Mouse (Mus musculus) adrenal gland (tissue): ENCODE measurements around the gene Syngr4.
"Not testable (repeated sequence)": the region's sequence is repeated elsewhere in the genome, so short reads cannot be mapped to it uniquely, and the experiment has no call there.

Source experiments
- intact Hi-C: fragments of 180-260 bp; cut with DNase I; formaldehyde crosslinking; loops from one replicate; pipeline ENCODE4 v1.15.1; 2025

Gene Syngr4

DNA sequence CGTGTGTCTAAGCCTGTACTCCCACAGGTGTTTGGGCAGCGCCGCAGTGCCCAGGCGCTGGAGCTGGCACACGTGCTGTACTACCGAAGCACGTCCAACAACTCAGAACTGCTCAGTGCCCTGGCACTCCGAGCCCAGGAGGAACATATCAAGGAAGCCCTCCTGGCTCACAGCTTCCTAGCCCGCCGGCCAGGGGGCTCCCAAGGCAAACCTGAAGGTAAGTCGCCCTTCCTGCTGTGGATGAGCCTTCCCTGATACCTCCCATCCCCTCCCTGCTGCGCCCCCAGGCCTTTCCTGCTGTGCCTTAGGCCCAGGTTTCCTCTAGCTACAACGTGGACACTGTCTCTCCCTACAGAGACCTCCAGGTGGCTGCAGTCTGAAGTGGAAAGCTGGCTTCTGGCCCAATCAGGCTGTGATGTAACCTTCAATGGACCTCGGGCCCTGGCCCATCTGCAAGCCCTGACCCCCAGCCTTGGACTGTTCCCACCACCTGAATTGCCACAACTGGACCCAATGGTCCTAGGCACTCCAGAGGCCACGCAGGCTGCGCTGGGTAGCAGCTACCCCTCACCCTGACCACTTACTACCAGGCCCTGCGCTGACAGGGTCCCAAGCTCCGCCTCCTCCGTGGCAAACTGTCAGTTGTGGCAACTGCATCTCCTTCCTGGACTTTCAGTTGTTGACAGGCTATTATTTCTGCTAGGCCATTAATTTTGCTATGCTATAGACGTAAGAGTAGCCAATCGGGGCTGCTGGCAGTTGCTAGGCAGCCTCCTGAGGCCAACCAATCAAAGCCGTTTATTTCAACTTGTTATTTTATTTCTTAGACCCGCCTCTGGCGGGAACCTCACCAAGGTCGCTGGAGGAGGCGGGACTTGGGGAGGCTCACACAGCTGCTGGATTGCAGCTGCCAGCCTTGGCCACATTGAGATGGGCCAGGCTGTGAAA is 19.8 kb upstream of the Syngr4 start:
- intact Hi-C loops = no loop called here

DNA sequence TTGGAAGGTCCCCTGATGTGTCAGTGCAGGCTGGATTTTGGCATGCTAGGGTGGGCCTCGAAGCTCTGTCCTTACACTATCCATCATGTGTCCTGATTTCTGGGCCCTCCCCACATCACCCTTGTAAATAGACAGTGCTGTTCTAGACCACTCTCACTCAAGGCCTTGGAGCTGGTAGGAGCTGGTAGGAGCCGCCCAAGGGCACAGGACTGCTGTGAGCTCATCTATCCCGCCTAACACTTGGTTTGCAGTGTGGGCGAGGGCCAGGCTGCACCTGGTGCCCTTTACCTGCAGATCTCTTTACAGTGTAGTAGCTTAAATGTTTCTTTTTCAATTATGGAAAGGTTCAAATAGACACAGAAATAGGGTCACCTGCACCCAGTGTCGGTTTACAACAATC is 18.5 kb upstream of the Syngr4 start:
- intact Hi-C loops = no loop called here

DNA sequence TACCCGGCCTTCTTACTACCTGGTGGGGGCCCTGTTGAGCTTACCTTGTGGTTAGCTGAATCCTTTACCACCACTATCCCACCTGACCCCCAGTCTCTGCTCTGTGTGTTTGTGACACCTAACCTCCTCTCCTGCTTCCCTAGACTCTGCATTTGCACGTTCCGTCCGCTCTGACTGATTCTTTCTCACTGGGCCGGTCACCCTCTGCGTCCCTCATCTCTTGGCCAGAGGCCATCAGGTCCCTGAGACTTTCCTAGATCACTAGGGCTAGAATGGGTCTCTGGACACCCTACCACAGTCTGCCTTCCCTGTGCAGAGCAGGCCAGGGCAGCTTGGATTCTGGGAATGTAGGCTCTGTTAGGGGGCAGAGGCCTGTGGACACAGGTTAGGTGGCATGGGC is 17.6 kb upstream of the Syngr4 start:
- intact Hi-C loops = no loop called here

DNA sequence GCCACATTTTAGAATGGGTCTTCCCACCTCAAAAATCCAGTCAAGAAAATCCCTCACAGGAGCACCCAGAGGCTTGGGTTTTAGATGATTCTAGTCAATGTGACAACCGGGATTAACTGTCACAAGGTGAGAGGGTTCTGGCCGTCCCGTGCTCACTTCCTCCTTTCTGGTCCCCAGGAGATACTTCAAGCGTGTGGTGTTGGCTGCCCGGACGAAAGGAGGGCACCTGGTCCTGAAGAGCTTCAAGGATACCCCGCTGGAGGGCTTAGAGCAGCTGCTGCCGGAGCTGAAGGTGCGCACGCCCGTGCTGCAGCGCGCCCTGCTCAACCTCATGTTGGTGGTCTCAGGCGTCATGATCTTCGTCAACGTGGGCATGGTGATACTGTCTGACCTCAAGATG is 12.6 kb upstream of the Syngr4 start:
- intact Hi-C loops = no loop called here

DNA sequence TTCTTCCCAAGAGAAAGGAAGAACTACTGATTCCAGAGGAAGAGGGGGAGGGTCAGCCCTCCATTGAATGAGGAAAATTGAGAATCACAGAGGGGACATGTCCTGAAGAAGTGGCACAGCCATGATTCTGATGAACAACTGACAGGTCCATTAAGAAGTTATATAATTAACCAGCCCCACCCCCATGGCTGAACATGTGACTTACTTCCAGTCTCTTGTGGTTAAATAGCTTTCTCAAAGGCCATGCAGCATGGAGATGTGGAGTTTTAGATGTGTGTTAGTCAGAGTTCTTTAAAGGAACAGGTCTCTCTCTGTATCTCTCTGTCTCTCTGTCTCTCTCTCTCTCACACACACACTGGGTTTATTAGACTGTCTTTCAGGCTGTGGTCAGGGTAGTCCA is 11.9 kb upstream of the Syngr4 start:
- intact Hi-C loops = no loop called here

DNA sequence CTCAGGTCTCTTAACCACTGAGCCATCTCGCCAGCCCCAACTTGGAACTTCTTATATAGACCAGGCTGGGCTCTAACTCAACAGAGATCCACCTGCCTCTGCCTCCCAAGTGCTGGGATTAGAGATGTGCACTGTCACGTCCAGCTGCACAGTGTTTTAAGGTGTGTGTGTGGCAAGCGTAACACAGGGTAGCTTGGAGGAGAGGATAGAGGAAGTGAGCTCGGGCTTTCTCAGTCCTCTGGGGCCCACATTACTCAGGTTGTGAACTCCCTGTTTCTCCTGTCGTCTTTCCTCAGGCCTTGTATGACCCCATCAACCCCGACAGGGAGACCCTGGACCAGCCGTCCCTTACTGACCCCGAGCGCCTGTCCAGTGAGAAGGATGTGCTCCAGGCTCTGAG is 10.1 kb upstream of the Syngr4 start:
- intact Hi-C loops = no loop called here

DNA sequence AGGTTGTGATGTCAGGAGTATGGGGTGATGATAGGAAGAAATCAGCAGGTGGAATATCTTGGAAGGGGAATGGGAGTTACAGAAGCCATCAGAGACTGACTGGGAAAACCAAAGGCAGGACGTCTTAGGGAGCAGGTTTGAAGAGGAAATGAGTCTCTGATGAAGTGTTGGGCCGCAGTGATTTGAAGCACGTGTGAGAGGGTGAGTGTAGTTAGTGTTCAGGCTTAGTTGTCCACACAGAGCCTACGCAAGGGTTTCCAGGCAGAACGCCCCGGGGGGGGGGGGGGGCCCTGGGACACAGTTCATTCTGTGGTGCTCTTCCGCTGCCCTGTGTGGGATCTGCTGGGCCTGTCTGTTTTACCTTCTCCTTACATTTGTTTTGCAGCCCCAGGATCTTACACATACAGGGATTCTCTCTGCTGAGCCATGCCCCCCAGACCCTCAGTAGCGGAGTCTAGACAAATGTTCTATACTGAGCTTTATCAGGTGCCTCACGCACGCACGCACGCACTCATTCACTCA is 6.0 kb upstream of the Syngr4 start:
- intact Hi-C loops = no loop called here

DNA sequence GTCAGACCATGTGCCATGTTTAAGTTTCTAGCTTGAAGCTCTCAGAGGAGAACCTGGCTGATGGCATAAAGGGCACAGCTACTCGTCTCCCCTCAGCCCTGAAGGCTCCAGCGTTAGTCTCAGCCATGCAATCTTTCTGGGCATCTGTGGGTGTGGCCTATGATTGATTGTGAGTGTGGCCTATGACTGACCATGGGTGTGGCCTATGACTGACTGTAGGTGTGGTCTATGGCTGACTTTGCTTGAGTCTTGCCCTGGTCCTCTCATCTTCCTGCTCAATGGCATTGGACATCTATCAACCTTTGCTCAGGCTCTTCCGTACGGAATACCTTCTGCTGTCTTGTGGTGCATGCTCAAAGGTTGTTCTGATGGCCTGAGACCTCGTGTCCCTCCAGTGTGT is 5.0 kb upstream of the Syngr4 start:
- intact Hi-C loops = no loop called here

DNA sequence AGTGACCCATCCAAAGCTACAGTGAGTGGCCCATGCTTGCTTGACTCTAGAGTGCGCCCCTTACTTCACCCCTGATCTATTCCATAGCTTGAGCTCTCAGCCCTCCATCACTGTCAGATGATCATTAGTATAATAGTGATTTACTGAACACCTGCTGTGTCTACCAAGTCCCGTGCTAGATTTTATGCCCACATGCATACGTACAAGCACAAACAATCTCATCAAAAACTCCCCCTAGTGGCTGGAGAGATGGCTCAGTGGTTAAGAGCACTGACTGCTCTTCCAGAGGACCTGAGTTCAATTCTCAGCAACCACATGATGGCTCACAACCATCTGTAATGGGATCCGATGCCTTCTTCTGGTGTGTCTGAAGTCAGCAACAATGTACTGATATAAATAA is 1.6 kb upstream of the Syngr4 start:
- intact Hi-C loops = not testable (repeated sequence)

DNA sequence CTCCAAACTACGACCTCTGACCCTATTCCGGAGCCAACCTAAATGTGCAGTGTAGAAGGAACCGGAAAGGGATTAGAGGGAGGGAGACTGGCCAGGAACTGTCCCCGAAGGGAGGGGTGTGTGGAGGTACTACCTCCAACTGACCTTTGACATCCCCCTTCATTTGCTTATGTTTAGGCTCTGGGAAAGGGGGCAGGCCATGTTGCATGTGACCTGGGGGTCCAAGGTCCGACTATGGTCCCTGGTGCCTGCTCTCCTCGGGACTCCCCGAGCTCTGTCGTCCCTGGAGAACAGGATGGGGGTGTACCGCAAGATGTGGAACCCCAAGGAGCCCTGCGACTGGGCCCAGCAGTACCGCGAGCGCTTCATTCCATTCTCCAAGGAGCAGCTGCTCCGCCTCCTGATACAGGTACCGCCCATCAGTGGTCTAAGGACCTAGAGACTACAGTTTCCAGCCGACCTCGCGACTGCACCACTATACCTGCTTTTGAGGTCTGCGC is 794 bp upstream of the Syngr4 start:
- intact Hi-C loops = no loop called here

DNA sequence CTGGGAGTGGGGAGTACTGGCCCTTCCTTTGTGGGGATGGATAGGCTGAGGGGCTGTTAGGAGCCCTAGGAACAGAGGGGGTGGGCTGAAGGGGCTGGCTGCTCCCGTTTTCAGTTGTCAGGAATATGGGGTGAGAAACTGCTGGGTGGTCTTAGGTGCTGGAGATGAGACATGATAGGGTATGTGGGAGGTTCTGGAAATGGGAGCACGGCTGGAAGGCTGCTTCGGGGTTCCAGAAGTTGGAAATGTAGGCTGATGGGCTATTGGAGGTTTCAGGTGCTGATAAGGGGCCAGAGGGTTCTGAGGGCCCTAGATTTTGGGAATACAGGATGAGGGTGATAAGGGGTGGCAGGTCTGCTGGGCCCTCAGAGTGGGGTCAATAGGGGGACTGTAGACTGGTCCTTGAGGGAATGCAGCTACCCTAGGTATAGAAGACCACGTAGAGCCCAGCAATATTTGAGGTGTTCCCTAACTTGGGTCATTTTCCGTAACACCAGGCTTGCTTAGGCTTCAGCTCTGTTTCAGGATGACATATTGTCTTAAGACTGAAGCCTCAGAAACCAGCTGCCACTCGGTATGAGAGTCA is 490 bp downstream of the Syngr4 start:
- intact Hi-C loops = no loop called here

DNA sequence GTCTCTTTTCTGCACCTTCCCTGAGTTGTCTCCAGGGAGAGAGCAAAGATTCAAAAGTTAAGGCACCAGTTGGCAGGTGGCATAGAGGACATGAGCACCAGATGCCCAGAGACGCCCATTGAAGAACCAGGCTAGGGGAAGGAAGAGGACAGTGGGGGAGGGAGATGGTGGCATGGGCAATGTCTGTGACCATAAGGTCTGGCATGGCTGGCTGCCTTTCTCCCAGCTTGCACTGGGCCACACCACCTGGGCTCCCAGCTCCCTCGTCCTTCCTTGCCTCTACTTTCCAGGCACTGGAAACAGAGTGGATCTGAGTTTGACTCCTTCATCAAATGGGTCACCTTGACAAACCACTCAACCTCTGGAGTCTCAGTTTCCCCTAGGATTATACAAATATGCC is 3.9 kb downstream of the Syngr4 start:
- intact Hi-C loops = no loop called here

DNA sequence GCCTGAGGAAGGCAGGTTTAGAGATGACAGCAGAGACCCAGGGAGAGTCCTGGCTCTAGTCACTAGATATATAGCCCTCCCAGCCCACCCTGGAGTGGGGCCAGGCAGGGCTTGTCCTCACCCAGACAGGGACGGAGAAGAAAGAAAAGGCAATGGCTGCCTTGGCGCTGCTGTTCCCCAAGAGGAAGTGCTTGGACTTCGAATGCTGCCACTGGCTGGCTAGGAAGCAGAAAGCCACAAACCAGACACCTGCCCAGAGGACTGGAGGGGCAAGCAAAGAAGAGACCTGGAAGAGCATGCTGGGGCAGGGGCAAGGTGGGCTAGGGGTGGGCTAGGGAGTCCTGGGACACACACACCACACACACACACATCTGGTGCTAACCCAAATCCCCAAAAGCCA is 9.3 kb downstream of the Syngr4 start:
- intact Hi-C loops = no loop called here

DNA sequence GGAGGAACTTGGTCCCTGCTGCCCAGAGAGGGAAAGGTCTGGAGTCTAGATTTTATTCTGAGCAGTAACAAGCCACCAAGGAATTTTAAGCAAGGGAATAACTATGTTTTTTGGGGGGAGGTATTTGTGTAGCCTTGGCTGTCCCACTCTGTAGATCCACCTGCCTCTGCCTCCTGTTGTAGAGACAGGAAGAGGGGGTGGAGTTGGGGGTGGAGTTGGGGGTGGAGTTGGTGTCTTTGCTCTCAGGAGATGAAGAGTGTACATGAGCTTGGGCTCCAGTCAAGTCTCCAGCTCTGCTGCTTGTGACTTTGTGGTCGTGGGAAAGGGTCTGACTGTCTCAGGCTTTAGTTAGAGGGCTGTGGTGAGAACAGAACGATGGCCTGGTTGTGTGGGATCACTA is 15.5 kb downstream of the Syngr4 start:
- intact Hi-C loops = no loop called here

DNA sequence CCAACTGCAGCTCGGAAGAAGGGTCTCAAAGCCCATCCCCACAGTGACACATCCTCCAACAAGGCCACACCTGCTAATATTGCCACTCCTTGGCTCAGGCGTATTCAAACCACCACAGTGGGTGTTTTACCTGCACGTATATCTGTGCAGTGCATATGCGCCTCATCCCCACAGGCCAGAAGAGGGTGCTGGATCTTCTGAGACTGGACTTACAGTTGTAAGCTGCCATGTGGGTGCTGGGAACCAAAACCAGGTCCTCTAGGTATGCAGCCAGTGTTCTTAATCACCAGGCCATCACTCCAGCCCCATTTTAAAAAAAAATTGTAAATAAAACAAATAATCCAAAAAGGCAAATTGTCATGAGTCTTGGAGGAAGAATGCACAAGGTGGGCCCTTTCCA is 16.0 kb downstream of the Syngr4 start:
- intact Hi-C loops = no loop called here

DNA sequence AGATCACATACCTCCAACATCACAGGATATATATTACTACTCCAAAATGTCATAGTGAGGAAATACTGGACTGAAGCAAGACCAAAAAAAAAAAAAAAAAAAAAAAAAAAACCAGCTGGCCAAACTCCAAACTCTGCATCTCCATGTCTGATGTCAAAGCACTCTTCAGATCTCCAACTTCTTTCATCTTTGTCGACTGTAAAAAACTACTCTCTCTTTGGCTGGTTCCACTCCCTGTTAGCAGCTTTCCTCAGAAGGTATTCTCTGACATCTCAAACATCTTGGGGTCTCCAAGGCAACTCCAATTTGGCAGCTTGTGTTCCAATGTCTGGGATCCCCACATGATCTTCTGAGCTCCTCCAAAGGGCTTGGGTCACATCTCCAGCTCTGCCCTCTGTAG is 18.2 kb downstream of the Syngr4 start, which contains the start of gene Grin2d:
Grin2d (minus strand) TSS at position 101 of the 400 bp plus-strand sequence.
- intact Hi-C loops = not testable (repeated sequence)

DNA sequence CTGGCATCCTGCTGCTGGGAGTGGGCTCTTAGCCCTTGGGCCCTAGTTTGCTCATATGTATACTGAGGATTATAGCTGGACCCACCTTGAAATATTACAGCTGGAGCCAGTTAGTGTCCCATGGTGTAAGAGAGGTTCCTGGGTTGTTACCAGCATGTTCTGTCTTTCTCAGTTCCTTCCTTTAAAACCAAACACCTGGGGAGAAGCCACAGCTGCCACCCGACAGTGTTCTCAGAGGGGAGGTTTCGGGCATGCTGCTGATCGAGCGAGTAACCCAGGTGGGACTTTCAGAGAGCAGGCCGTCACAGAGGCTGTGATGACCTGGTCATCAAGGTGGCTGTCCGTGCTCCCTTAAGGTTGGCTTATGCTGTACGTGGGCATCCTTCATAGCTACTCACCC is 19.6 kb downstream of the Syngr4 start:
- intact Hi-C loops = no loop called here

DNA sequence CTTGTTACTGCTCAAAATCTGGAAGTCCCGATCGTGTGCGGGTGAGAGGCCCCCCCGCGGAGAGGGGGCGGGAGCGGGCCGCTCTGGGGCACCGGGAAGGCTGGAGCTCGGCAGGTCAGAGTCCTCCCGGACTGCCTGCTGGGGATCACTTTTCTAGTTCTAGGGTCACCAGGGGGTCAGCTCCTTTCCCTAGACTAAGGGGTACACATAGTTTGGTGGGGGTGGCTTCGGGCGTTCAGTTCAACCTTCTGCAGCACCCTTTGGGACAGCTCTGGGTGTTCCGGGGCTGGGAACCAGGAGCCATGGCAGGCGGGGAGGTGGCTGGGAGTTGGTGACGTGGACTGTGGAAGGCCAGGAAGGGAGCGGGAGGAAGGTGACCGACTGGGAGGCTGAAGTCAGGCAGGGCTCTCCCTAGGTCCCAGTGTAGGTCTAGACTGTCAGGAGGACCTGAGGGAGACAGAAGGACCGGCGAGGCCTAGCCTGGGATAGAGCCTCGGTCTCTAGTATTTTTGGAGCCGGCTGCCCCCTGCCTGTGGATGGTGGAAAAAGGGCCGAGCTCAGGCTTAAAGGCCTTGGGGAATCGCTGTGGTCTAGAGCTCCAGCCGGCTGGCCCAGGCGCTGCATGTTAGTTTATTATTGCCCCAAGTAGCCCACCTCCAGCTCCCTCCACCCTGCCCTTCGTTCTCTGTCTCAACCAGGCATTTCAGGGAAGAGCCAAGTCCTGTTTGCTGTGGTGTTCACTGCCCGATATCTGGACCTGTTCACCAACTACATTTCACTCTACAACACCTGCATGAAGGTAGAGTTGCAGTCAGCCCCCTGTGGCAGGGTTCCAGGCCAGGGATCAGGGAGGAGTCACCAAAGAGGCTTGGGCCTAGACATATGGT is 23.2 kb downstream of the Syngr4 start:
- intact Hi-C loops = loop anchor here (2.0 to 5.0 kb wide), 3 partner anchors 41 to 134 kb away; partner anchors contain the start of gene Grwd1

DNA sequence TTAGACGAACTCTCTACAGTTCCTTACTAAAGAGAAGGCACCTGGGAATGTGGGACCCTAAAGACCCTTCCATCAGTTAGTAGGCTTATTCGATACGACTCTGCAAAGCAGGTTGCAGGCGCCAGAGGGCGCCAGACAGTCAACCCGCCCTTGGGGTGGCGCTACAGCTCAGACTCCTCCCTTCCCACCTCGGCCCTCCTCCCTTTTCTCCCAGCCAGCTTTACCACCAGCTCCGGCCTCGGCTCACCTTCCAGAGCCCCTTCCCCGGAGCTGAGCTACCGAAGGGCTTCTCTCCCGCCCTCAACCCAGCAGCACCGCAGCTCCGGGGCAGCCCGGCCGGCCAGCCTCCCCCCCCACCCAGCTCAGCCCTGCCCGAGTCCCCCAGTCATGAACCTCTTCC is 23.9 kb downstream of the Syngr4 start, which contains the start of gene Kdelr1:
Kdelr1 (plus strand) TSS at position 149 of the 400 bp plus-strand sequence.
- intact Hi-C loops = loop anchor here (2.0 to 5.0 kb wide), 3 partner anchors 40 to 135 kb away; partner anchors contain the start of gene Grwd1

DNA sequence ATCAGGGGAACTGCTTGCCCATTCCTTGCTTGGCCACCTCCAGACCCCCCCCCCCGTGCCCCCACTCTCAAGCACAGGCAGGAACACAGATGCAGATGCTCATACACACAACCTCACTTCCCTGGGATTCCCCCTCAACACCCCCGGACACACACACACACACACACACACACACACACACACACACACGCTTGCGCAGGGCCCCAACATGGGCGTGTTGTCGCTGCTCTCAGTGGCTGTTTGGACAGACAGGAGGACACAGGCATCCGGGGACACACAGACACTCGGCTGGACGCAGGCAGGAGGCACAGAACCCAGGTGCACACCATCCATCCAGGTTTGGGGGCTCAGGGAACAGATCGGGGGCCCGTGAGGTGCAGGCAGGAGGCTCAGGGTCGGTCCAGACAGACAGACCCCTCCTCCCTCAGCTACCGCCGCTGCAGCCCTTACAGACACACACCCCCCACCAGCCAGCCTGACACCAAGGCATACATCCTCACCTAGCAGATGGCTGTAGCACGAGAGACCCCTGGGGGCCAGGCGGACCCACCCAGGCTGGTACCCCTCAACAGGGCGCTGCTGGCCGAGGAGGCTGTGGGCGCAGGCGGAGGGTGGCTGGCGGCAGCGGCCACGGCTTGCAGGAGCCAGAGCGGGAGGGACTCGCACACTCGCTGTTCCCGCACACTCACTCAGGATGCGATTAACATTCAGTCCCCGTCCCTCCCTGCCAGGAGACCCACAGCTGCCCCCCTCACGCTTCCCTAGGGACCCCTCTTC is 26.0 kb downstream of the Syngr4 start:
- intact Hi-C loops = loop anchor here (5.0 kb wide), 2 partner anchors 38 to 137 kb away; partner anchors contain the start of gene Grwd1
